Mouse (Mus musculus) adrenal gland, adult 10 weeks (tissue): ENCODE data around the gene Lrif1. TPM values are rescaled to one million over a fixed set of nuclear protein-coding genes. Genes with fewer than 3 reads are reported as not detected.

Experiments used
- polyA plus RNA-seq: library from polyadenylated mRNA; stranded (reverse); fragments of 350-450 nt; fragmentation: Illumina TruSeq; extraction: RNeasy Lipid Tissue Mini Kit (QIAGEN cat#74804); gene quantifications from one replicate; pipeline ENCODE4 v1.2.3, GENCODE M21; 2014; ENCODE audit warnings: low read depth, low replicate concordance

Lrif1 gene
- 92.0 TPM for polyA plus RNA-seq

DNA sequence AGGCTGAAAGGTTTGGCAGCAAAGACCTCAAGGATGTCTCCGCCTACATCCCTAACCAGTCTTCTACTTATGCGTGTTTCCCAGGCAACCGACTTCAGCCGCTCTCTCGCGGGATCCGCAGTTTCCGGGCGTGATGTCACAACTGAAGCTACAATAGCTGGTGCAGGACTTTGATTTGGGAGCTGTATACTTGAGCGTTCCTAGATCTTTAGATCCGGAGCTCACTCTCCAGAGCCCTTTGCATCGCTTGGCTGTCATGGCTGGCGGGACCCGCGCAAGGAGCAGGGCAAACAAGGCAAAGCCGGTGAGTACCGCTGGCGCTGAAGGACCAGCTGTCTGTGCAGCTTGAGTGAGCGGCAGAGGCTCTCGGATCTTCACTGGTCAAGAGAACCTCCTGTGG is at the start of gene Lrif1:
Gene Lrif1 (plus strand): TSS at position 158 of the 400 bp plus-strand sequence.

Other genes with a start within 250 kb of the Lrif1 start
- 6.2 TPM for gene Dennd2d, start 202.6 kb upstream of the Lrif1 start, polyA plus RNA-seq
- gene Dram2, start 137.2 kb upstream of the Lrif1 start, polyA plus RNA-seq: 318 TPM
- gene Cept1, start 137.2 kb upstream of the Lrif1 start, polyA plus RNA-seq: 126 TPM
- 43.3 TPM for gene Cd53, start 105.2 kb downstream of the Lrif1 start, polyA plus RNA-seq
- not detected for gene Olfr266, start 141.3 kb downstream of the Lrif1 start, polyA plus RNA-seq